Mouse (Mus musculus) kidney, postnatal 10 days (tissue): ENCODE data around the gene 1700007K13Rik.

ENCODE experiments used
- DNase-seq: peaks from one replicate; pipeline ENCODE4 v3.0.0; 2021; ENCODE audit warnings: mixed read lengths

1700007K13Rik gene

GRCm38 (mm10) chr2:28468486-28469225, 2.5 kb upstream of the 1700007K13Rik start:
- DNase-seq: no peak

GRCm38 (mm10) chr2:28467860-28468485, 1.8 kb upstream of the 1700007K13Rik start, which contains the start of gene Mrps2:
Gene Mrps2 (plus strand): TSS chr2:28468066.
- DNase-seq: peak; percentile 92

GRCm38 (mm10) chr2:28464919-28465318, 1.2 kb downstream of the 1700007K13Rik start:
- DNase-seq: no peak

- DNase-seq: peak; percentile 67
Measured at GRCm38 (mm10) chr2:28463919-28464318, 2.2 kb downstream of the 1700007K13Rik start.

GRCm38 (mm10) chr2:28456616-28457015, 9.5 kb downstream of the 1700007K13Rik start:
- no peak for DNase-seq

- DNase-seq: no peak
Measured at GRCm38 (mm10) chr2:28453539-28453938, 12.6 kb downstream of the 1700007K13Rik start.

- no peak for DNase-seq
Measured at GRCm38 (mm10) chr2:28451663-28452062, 14.5 kb downstream of the 1700007K13Rik start.

- no peak for DNase-seq
Measured at GRCm38 (mm10) chr2:28447315-28447670, 18.8 kb downstream of the 1700007K13Rik start.

GRCm38 (mm10) chr2:28446515-28447314, 19.4 kb downstream of the 1700007K13Rik start, which contains the start of gene Ppp1r26:
Gene Ppp1r26 (plus strand): TSS chr2:28446800.
- DNase-seq: peak; percentile 64

- DNase-seq: no peak
Measured at GRCm38 (mm10) chr2:28446181-28446514, 20.0 kb downstream of the 1700007K13Rik start.

GRCm38 (mm10) chr2:28445082-28445481, 21.1 kb downstream of the 1700007K13Rik start:
- no peak for DNase-seq

GRCm38 (mm10) chr2:28440842-28441241, 25.3 kb downstream of the 1700007K13Rik start:
- no peak for DNase-seq

- DNase-seq: no peak
Measured at GRCm38 (mm10) chr2:28435401-28435800, 30.7 kb downstream of the 1700007K13Rik start.

GRCm38 (mm10) chr2:28433512-28433911, 32.6 kb downstream of the 1700007K13Rik start:
- no peak for DNase-seq

GRCm38 (mm10) chr2:28432811-28433210, 33.3 kb downstream of the 1700007K13Rik start:
- DNase-seq: peak; percentile 45

GRCm38 (mm10) chr2:28430846-28431245, 35.3 kb downstream of the 1700007K13Rik start:
- no peak for DNase-seq

GRCm38 (mm10) chr2:28427226-28427625, 38.9 kb downstream of the 1700007K13Rik start:
- DNase-seq: no peak

GRCm38 (mm10) chr2:28423167-28423566, 43.0 kb downstream of the 1700007K13Rik start:
- DNase-seq: peak; percentile 79

- peak; percentile 96 for DNase-seq
Measured at GRCm38 (mm10) chr2:28419898-28420297, 46.2 kb downstream of the 1700007K13Rik start.

- peak; percentile 93 for DNase-seq
Measured at GRCm38 (mm10) chr2:28418034-28418433, 48.1 kb downstream of the 1700007K13Rik start.

GRCm38 (mm10) chr2:28416511-28416910, 49.6 kb downstream of the 1700007K13Rik start:
- DNase-seq: no peak

GRCm38 (mm10) chr2:28415387-28416024, 50.6 kb downstream of the 1700007K13Rik start:
- peak; percentile 36 for DNase-seq

- DNase-seq: no peak
Measured at GRCm38 (mm10) chr2:28414757-28415137, 51.4 kb downstream of the 1700007K13Rik start.
